Mouse (Mus musculus): Measurements from ENCODE around the gene Tnrc18. TPM values are rescaled to one million over a fixed set of nuclear protein-coding genes. Genes with fewer than 3 reads are reported as not detected.

Tnrc18 gene
- polyA plus RNA-seq, 1 experiment from 2014 or later: 17.1 TPM

DNA sequence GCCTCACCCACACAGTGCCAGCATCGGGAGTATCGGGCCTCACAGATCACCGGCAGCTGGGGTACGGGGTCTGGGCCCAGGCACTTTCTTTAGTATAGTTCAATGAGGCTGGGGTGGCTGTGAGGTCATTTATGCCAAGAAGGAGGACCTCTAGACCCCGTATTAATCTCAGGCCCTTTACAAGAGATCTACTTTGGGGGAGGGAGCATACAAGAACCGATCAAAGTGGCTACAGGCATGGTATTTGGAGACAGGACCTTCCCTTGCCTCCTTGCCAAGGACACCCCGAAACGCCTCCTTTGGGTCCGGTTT lies 4.5 kb upstream of the Tnrc18 start:
- Histone ChIP-seq H3K9ac (peak overlapping the region; percentile 96), H3K4me1 (replicated peaks) (peaks cover 27% of the 10 kb centered on the region), H3K9me3 (replicated peaks) (no peaks in the 10 kb centered on the region), H3K36me3 (no peaks in the 10 kb centered on the region), H3K4me2 (peak overlapping the region; percentile 89), H3K4me3 (peak overlapping the region; percentile 95), H3K27me3 (no peaks in the 10 kb centered on the region), H3K27ac (peak overlapping the region; percentile 99)
- ATAC-seq (replicated peaks; ENCODE audit: insufficient number of reproducible peaks, insufficient read depth, low FRiP score, low read depth): no peak
- WGBS: under 1% methylated on average over 9 of the region's 9 CpGs

DNA sequence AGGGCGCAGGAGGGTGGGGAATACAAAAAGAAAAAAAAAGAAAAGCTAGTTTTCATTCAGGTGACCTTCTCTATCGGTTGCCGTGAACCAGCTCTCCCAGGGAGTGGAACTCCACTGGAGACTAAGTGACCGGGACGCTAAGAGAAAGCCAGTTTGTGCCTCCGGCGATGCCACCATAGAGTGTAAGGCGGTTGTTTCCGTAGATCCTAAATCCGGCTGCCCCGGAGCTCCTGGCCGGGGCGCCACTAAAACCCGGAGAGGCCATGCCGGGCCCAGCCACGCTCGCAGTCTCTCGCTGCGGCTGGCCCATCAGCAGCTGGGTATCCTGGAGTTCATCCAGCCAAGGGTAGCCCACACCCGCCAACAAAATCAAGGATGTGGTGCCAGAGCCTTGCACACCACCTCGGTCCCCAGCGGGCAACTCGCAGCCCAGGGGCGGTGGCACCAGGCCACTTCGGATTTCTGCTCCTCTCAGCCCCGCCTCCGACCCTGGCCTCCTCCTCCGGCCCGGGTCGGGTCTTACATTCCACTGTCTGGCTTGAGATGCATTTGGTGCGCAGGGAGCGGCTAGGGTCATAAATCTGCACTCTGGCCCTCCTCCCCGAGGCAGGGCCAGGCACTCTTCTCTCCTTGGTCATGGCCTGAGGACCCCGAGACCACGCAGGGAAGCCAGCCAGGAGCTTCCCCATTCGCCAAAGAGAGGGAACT lies 4.0 kb upstream of the Tnrc18 start:
- Histone ChIP-seq H3K4me1 (replicated peaks) (peaks cover 27% of the 10 kb centered on the region), H3K9me3 (replicated peaks) (no peaks in the 10 kb centered on the region), H3K4me3 (peak overlapping the region; percentile 95), H3K27me3 (no peaks in the 10 kb centered on the region), H3K27ac (peak overlapping the region; percentile 99), H3K9ac (peak overlapping the region; percentile 96), H3K4me2 (peak overlapping the region; percentile 89), H3K36me3 (no peaks in the 10 kb centered on the region)
- ATAC-seq (replicated peaks; ENCODE audit: insufficient number of reproducible peaks, insufficient read depth, low FRiP score, low read depth): peak; percentile 60
- WGBS: under 1% methylated on average over 36 of the region's 36 CpGs

GRCm38 (mm10) chr5:142820276-142821265 lies 3.1 kb upstream of the Tnrc18 start:
- peak overlapping the region; percentile 89 for H3K4me2 ChIP-seq
- H3K4me3 ChIP-seq: peak overlapping the region; percentile 95
- no peaks in the 10 kb centered on the region for H3K9me3 ChIP-seq (replicated peaks)
- peaks cover 26% of the 10 kb centered on the region for H3K4me1 ChIP-seq (replicated peaks)
- peak overlapping the region; percentile 99 for H3K27ac ChIP-seq
- H3K36me3 ChIP-seq: no peaks in the 10 kb centered on the region
- under 1% methylated on average over 53 of the region's 53 CpGs for WGBS
- no peaks in the 10 kb centered on the region for H3K27me3 ChIP-seq
- H3K9ac ChIP-seq: peak overlapping the region; percentile 96
- no peak for ATAC-seq (replicated peaks; ENCODE audit: insufficient number of reproducible peaks, insufficient read depth, low FRiP score, low read depth)

DNA sequence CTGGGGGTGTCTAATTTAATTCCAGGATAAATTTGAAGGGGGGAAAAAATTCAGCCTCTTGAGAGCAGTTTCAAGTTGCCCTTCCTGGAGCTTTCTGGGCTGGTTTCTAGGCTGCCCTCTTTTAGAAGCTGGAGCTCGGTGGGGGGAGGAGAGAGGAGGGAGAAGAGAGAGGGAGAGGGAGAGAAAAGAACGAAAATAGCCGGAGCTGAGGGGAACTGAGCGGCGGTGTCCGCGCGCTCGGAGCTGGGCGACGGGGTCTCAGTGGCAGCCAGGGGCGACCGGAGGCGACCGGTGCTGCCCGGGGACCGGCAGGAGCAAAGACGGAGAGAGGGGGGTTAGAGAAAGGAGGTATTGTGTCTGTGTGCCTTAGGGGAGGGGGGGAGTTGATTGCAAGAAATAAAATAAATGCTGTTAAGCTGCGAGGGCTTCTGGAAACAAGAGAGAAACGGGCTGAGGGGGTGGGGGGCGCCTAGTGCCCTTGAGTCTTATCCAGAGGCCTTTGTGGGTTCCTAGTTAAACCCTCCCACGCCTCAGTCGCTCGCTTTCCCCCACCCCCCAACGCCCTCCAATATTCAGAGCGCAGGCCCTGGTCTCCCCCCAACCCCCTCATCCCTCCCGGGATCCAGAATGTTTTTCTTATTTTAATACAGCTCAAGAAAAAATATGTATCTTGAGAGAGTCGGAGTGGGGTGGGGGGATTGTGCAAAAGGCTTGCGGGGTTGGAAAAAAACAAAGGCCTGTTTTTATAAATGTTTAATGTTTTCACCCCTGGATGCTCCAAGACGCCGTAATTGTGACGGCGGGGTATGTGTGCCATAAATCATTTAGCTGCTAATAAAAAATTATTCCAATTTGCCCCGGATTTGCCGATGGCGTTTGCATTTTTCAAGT lies 2.2 kb upstream of the Tnrc18 start:
- H3K4me3 ChIP-seq: peak overlapping the region; percentile 95
- H3K36me3 ChIP-seq: no peaks in the 10 kb centered on the region
- WGBS: under 1% methylated on average over 36 of the region's 36 CpGs
- peak overlapping the region; percentile 99 for H3K27ac ChIP-seq
- peak overlapping the region; percentile 89 for H3K4me2 ChIP-seq
- H3K9ac ChIP-seq: peak overlapping the region; percentile 96
- H3K9me3 ChIP-seq (replicated peaks): no peaks in the 10 kb centered on the region
- no peak for ATAC-seq (replicated peaks; ENCODE audit: insufficient number of reproducible peaks, insufficient read depth, low FRiP score, low read depth)
- H3K27me3 ChIP-seq: no peaks in the 10 kb centered on the region
- H3K4me1 ChIP-seq (replicated peaks): peaks cover 18% of the 10 kb centered on the region

- Histone ChIP-seq H3K4me2 (peak overlapping the region; percentile 89), H3K4me3 (peak overlapping the region; percentile 95), H3K36me3 (no peaks in the 10 kb centered on the region), H3K9me3 (replicated peaks) (no peaks in the 10 kb centered on the region), H3K4me1 (replicated peaks) (peaks cover 9% of the 10 kb centered on the region), H3K27me3 (no peaks in the 10 kb centered on the region), H3K27ac (peak overlapping the region; percentile 99), H3K9ac (peak overlapping the region; percentile 96)
- WGBS: under 1% methylated on average over 43 of the region's 43 CpGs
- ATAC-seq (replicated peaks; ENCODE audit: insufficient number of reproducible peaks, insufficient read depth, low FRiP score, low read depth): no peak
These were observed 1.2 kb upstream of the Tnrc18 start for GRCm38 (mm10) chr5:142818435-142819360.

- Histone ChIP-seq H3K9ac (peak overlapping the region; percentile 100), H3K4me1 (replicated peaks) (peaks cover 18% of the 10 kb centered on the region), H3K36me3 (no peaks in the 10 kb centered on the region), H3K27ac (peak overlapping the region; percentile 99), H3K27me3 (no peaks in the 10 kb centered on the region), H3K9me3 (replicated peaks) (no peaks in the 10 kb centered on the region), H3K4me2 (peak overlapping the region; percentile 89), H3K4me3 (peak overlapping the region; percentile 95)
- ATAC-seq (replicated peaks; ENCODE audit: insufficient number of reproducible peaks, insufficient read depth, low FRiP score, low read depth): no peak
- under 1% methylated on average over 71 of the region's 71 CpGs for WGBS
These were observed 495 bp downstream of the Tnrc18 start for GRCm38 (mm10) chr5:142816811-142817523.

DNA sequence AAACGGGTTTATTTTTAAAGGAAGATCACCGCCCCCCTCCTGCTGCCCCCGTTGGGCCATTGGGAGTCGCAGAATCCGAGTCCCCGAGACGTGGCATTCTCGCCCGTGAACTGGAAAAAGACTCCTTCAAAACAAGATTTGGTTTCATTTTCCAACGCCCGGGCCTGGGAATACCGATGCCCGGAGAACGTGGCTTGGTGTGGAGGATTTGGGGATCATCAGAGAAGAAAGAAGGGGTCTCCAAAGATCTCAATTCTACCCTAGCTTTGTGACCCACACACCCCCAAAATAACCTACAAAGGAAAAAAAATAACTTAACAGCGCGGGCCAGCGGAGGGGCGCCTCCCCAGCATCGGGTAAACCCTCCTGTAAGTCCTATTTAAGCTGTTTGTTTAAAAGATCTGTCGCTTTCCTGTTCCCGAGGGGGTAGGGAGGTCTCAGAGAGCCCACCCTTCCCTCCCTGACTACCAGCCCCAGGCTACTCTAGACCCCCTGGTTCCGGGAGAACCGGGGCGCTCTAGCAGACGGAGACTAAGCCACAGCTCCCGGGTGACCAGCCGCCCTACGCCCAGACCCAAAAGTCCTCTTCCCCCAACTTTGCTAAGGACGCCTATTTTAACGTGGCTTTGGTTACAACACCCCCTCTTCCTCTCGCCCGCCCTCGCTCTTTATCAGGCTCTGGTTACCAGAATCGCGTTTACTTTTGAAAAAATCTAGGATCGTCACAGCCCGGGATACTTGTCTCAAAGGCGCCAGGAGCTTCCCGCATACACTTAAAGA lies 1.2 kb downstream of the Tnrc18 start:
- H3K4me3 ChIP-seq: peak overlapping the region; percentile 95
- H3K27ac ChIP-seq: peak overlapping the region; percentile 99
- H3K4me1 ChIP-seq (replicated peaks): peaks cover 25% of the 10 kb centered on the region
- ATAC-seq (replicated peaks; ENCODE audit: insufficient number of reproducible peaks, insufficient read depth, low FRiP score, low read depth): no peak
- WGBS: under 1% methylated on average over 39 of the region's 39 CpGs
- H3K9me3 ChIP-seq (replicated peaks): no peaks in the 10 kb centered on the region
- peak overlapping the region; percentile 89 for H3K4me2 ChIP-seq
- H3K27me3 ChIP-seq: no peaks in the 10 kb centered on the region
- no peaks in the 10 kb centered on the region for H3K36me3 ChIP-seq
- H3K9ac ChIP-seq: peak overlapping the region; percentile 100

DNA sequence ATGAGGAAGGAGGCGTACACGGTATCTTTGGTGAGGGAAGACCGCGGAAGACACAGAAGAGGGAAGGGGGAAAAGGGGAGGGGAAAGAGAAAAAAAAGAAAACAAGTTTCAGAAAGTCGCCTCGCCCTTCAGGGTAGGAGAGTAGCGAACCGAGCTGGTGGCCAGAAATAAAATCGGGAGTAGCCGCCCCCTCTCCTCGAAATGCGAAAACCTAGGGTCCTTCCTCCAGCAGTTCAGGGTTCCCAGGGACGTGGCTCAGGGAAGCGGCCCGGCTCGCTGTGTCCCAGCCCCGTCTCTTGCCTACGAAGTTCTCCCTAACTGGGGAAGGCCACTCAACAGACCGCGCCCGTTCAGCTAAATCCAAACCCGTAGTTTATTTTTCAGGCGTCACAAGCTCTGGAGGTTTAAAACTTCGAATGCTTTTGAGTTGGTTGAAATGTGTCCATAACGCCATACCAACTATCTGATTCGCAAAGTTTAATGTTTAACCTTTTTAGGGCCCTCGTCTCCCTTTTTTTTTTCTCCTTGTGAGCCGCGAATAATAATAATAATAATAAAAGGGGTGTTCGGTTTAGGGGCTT lies 2.0 kb downstream of the Tnrc18 start:
- Histone ChIP-seq H3K9me3 (replicated peaks) (no peaks in the 10 kb centered on the region), H3K36me3 (no peaks in the 10 kb centered on the region), H3K27ac (peak overlapping the region; percentile 99), H3K9ac (peak overlapping the region; percentile 100), H3K27me3 (no peaks in the 10 kb centered on the region), H3K4me2 (peak overlapping the region; percentile 89), H3K4me1 (replicated peaks) (peaks cover 33% of the 10 kb centered on the region), H3K4me3 (peak overlapping the region; percentile 95)
- under 1% methylated on average over 30 of the region's 30 CpGs for WGBS
- no peak for ATAC-seq (replicated peaks; ENCODE audit: insufficient number of reproducible peaks, insufficient read depth, low FRiP score, low read depth)

Measured in heart, embryonic 15.5 days (tissue).